Mouse (Mus musculus) hindbrain, postnatal 0 days (tissue): ENCODE results near the gene 1810055G02Rik. TPM values are rescaled to one million over a fixed set of nuclear protein-coding genes. Genes with fewer than 3 reads are reported as not detected.

ENCODE experiments used
- ATAC-seq: fragments of 200-750 bp; cut with Nextera tagmentation; 2 replicates; pipeline ENCODE4 v1.8.0; 2017; ENCODE audit warnings: mild to moderate bottlenecking, moderate TSS enrichment, moderate library complexity
- DNase-seq: peaks from one replicate; pipeline ENCODE4 v3.0.0-alpha.2; 2015; ENCODE audit warnings: low spot score
- H3K27ac ChIP-seq: fragments of 300-500 bp; sonication (generic); 2 replicates; pipeline ENCODE4 v1.5.1; 2014; ENCODE audit warnings: mild to moderate bottlenecking
- H3K27me3 ChIP-seq: fragments of 300-500 bp; sonication (generic); 2 replicates; pipeline ENCODE4 v1.6.1; 2014; ENCODE audit warnings: low read length, mixed read lengths; ENCODE audit not compliant: insufficient read depth
- H3K36me3 ChIP-seq: fragments of 300-500 bp; sonication (generic); 2 replicates; pipeline ENCODE4 v1.6.1; 2014; ENCODE audit warnings: low read length, mixed read lengths; ENCODE audit not compliant: insufficient read depth
- H3K4me1 ChIP-seq: fragments of 300-500 bp; sonication (generic); 2 replicates; pipeline ENCODE4 v1.6.1; 2014; ENCODE audit warnings: antibody characterized with exemption, low read length, mixed read lengths; ENCODE audit not compliant: insufficient read depth
- H3K4me2 ChIP-seq: fragments of 300-500 bp; sonication (generic); 2 replicates; pipeline ENCODE4 v1.6.1; 2014; ENCODE audit warnings: low read depth, mild to moderate bottlenecking, low read length, moderate library complexity, mixed read lengths
- H3K4me3 ChIP-seq: fragments of 300-500 bp; sonication (generic); 2 replicates; pipeline ENCODE4 v1.5.1; 2014; ENCODE audit warnings: low read length
- H3K9ac ChIP-seq: fragments of 300-500 bp; sonication (generic); replicated peaks from 2 replicates; pipeline ENCODE4 v1.6.1; 2014; ENCODE audit warnings: mild to moderate bottlenecking, low read length, moderate library complexity, mixed read lengths
- H3K9me3 ChIP-seq: fragments of 300-500 bp; sonication (generic); 2 replicates; pipeline ENCODE4 v1.6.1; 2016; ENCODE audit warnings: low read length, mixed read lengths
- CTCF ChIP-seq: IDR thresholded peaks from 2 replicates; pipeline ENCODE4 v1.5.1; 2016; ENCODE audit warnings: antibody characterized with exemption, control low read depth, low read depth
- WGBS: fragments of 180-500 bp; shearing (Covaris S2); extraction: QIAGEN DNeasy Blood & Tissue Kit; methylation state at CpG from one replicate; pipeline ENCODE4 v1.1.7; 2014; 5-methylcytosine and 5-hydroxymethylcytosine counted together
- polyA plus RNA-seq: library from polyadenylated mRNA; unstranded; fragments of >200 nt; fragmentation: Nextera tagmentation; extraction: Ambion mirVana; gene quantifications from 2 replicates; pipeline ENCODE4 v1.2.1, GENCODE M21; 2015
- total RNA-seq: library from RNA; depleted of rRNA; stranded (reverse); fragments of >200 nt; gene quantifications from 2 replicates; pipeline ENCODE4 v1.2.3, GENCODE M21; 2014

The 1810055G02Rik gene
- total and polyA plus RNA-seq, 2 experiments from 2014 or later: 37.2 to 57.7 TPM

- TF ChIP-seq CTCF: no peak
- ATAC-seq: no peak
- no peaks in the 10 kb centered on the region for H3K36me3 ChIP-seq
- WGBS: 23% methylated on average over 11 of the region's 11 CpGs
- peaks cover 27% of the 10 kb centered on the region for H3K4me1 ChIP-seq
- H3K9ac ChIP-seq: no peak overlapping the region; the same call in none of the 2 replicates
- H3K27ac ChIP-seq: no peak overlapping the region
- peak overlapping the region; percentile 99 for H3K4me2 ChIP-seq
- H3K4me3 ChIP-seq: peak overlapping the region; percentile 83
- 0 out of 2 replicates have a peak, but pooled peaks cover 5% of the 10 kb centered on the region for H3K27me3 ChIP-seq
- DNase-seq: no peak
- H3K9me3 ChIP-seq: no peaks in the 10 kb centered on the region
These were observed 23.0 kb upstream of the 1810055G02Rik start for GRCm38 (mm10) chr19:3684957-3685580.

GRCm38 (mm10) chr19:3685611-3686214 is 22.4 kb upstream of the 1810055G02Rik start:
- Histone ChIP-seq H3K4me2 (peak overlapping the region; percentile 99), H3K4me3 (peak overlapping the region; percentile 83), H3K4me1 (peaks cover 23% of the 10 kb centered on the region), H3K36me3 (no peaks in the 10 kb centered on the region), H3K27ac (peak overlapping the region; percentile 12; the same call in 1 of the 2 replicates), H3K27me3 (0 out of 2 replicates have a peak, but pooled peaks cover 5% of the 10 kb centered on the region), H3K9me3 (no peaks in the 10 kb centered on the region), H3K9ac (peak overlapping the region; percentile 68)
- WGBS: 1% methylated on average over 33 of the region's 45 CpGs
- no peak for TF ChIP-seq CTCF
- peak; percentile 31; the same call in 1 of the 2 replicates for ATAC-seq
- DNase-seq: no peak

GRCm38 (mm10) chr19:3686215-3686894 is 21.7 kb upstream of the 1810055G02Rik start, which contains the start of gene Lrp5:
Gene Lrp5 (minus strand): TSS chr19:3686564.
- peak within 1 kb of the TSS; percentile 20; the same call in 1 of the 2 replicates for H3K27ac ChIP-seq

GRCm38 (mm10) chr19:3687676-3688171 is 20.4 kb upstream of the 1810055G02Rik start:
- no peaks in the 10 kb centered on the region for H3K9me3 ChIP-seq
- no peak overlapping the region for H3K4me3 ChIP-seq
- 0 out of 2 replicates have a peak, but pooled peaks cover 5% of the 10 kb centered on the region for H3K27me3 ChIP-seq
- 33% methylated on average over 5 of the region's 5 CpGs for whole genome bisulfite sequencing
- H3K27ac ChIP-seq: no peak overlapping the region; the same call in 1 of the 2 replicates
- no peak overlapping the region for H3K9ac ChIP-seq
- ATAC-seq (0 out of 2 replicates have a peak, but pooled peaks have one; percentile 13), DNase-seq (no peak)
- peaks cover 15% of the 10 kb centered on the region for H3K4me1 ChIP-seq
- H3K4me2 ChIP-seq: no peak overlapping the region
- TF ChIP-seq CTCF: no peak
- H3K36me3 ChIP-seq: no peaks in the 10 kb centered on the region

More at GRCm38 (mm10) chr19:3686215-3686894, 21.7 kb upstream of the 1810055G02Rik start, which contains the start of gene Lrp5:
- 0 out of 2 replicates have a peak, but pooled peaks cover 5% of the 10 kb centered on the region for H3K27me3 ChIP-seq
- under 1% methylated on average over 52 of the region's 83 CpGs for WGBS
- peak; percentile 38 for DNase-seq
- peak within 1 kb of the TSS; percentile 83 for H3K4me3 ChIP-seq
- TF ChIP-seq CTCF: 0 out of 2 replicates have a peak, but pooled peaks have one; percentile 7
- no peaks in the 10 kb centered on the region for H3K9me3 ChIP-seq
- H3K4me1 ChIP-seq: peaks cover 16% of the 10 kb centered on the region
- no peaks in the 10 kb centered on the region for H3K36me3 ChIP-seq
- H3K9ac ChIP-seq: peak within 1 kb of the TSS; percentile 68
- H3K4me2 ChIP-seq: peak within 1 kb of the TSS; percentile 99
- ATAC-seq: peak; percentile 24; the same call in 1 of the 2 replicates

- H3K27me3 ChIP-seq: 0 out of 2 replicates have a peak, but pooled peaks cover 5% of the 10 kb centered on the region
- no peaks in the 10 kb centered on the region for H3K4me1 ChIP-seq
- no peak overlapping the region for H3K4me2 ChIP-seq
- no peak overlapping the region for H3K27ac ChIP-seq
- DNase-seq: no peak
- H3K9ac ChIP-seq: no peak overlapping the region
- H3K36me3 ChIP-seq: no peaks in the 10 kb centered on the region
- no peak for TF ChIP-seq CTCF
- no peaks in the 10 kb centered on the region for H3K9me3 ChIP-seq
- H3K4me3 ChIP-seq: no peak overlapping the region
- no peak for ATAC-seq
- WGBS: 94% methylated on average over 5 of the region's 5 CpGs
These were observed 16.8 kb upstream of the 1810055G02Rik start for GRCm38 (mm10) chr19:3691337-3691736.

- no peaks in the 10 kb centered on the region for H3K4me1 ChIP-seq
- no peak for DNase-seq
These were observed 15.5 kb upstream of the 1810055G02Rik start for GRCm38 (mm10) chr19:3692414-3693145.

More at GRCm38 (mm10) chr19:3692414-3693145, 15.5 kb upstream of the 1810055G02Rik start:
- Histone ChIP-seq H3K9me3 (no peaks in the 10 kb centered on the region), H3K4me2 (no peak overlapping the region), H3K4me3 (no peak overlapping the region), H3K27me3 (0 out of 2 replicates have a peak, but pooled peaks cover 2% of the 10 kb centered on the region), H3K9ac (no peak overlapping the region), H3K36me3 (no peaks in the 10 kb centered on the region), H3K27ac (no peak overlapping the region)
- 54% methylated on average over 6 of the region's 6 CpGs for WGBS
- ATAC-seq: no peak
- TF ChIP-seq CTCF: no peak
